Mouse (Mus musculus) limb, embryonic 14.5 days (tissue): ENCODE measurements around the gene Gm20388. TPM values are rescaled to one million over a fixed set of nuclear protein-coding genes. Genes with fewer than 3 reads are reported as not detected.

Source experiments
- ATAC-seq: fragments of 200-750 bp; cut with Nextera tagmentation; 2 replicates; pipeline ENCODE4 v1.8.0; 2017; ENCODE audit warnings: low read depth, moderate number of reproducible peaks, moderate TSS enrichment; ENCODE audit not compliant: low FRiP score
- DNase-seq: peaks from one replicate; pipeline ENCODE4 v3.0.0-alpha.2; 2015; ENCODE audit warnings: low spot score
- H3K27ac ChIP-seq: fragments of 300-500 bp; sonication (generic); replicated peaks from 2 replicates; pipeline ENCODE4 v1.5.1; 2014; ENCODE audit warnings: low read depth, mild to moderate bottlenecking, low read length, moderate library complexity, mixed read lengths
- H3K27me3 ChIP-seq: fragments of 300-500 bp; sonication (generic); 2 replicates; pipeline ENCODE4 v1.6.1; 2014; ENCODE audit warnings: low read length, mixed read lengths; ENCODE audit not compliant: control insufficient read depth, insufficient read depth
- H3K36me3 ChIP-seq: fragments of 300-500 bp; sonication (generic); 2 replicates; pipeline ENCODE4 v1.6.1; 2014; ENCODE audit warnings: mild to moderate bottlenecking, low read length, moderate library complexity, mixed read lengths; ENCODE audit not compliant: control insufficient read depth, insufficient read depth
- H3K4me1 ChIP-seq: fragments of 300-500 bp; sonication (generic); 2 replicates; pipeline ENCODE4 v1.6.1; 2014; ENCODE audit warnings: antibody characterized with exemption, low read length, mixed read lengths; ENCODE audit not compliant: control insufficient read depth, insufficient read depth
- H3K4me2 ChIP-seq: fragments of 300-500 bp; sonication (generic); replicated peaks from 2 replicates; pipeline ENCODE4 v1.6.1; 2014; ENCODE audit warnings: low read depth, mild to moderate bottlenecking, low read length, moderate library complexity; ENCODE audit not compliant: severe bottlenecking
- H3K4me3 ChIP-seq: fragments of 300-500 bp; sonication (generic); replicated peaks from 2 replicates; pipeline ENCODE4 v1.5.1; 2014; ENCODE audit warnings: low read length
- H3K9ac ChIP-seq: fragments of 300-500 bp; sonication (generic); 2 replicates; pipeline ENCODE4 v1.6.1; 2014; ENCODE audit warnings: mild to moderate bottlenecking, low read depth, low read length, moderate library complexity; ENCODE audit not compliant: severe bottlenecking
- H3K9me3 ChIP-seq: fragments of 300-500 bp; sonication (generic); 2 replicates; pipeline ENCODE4 v1.6.1; 2016; ENCODE audit warnings: low read length; ENCODE audit not compliant: control insufficient read depth
- POLR2A ChIP-seq: fragments of 200-500 bp; IDR thresholded peaks from 2 replicates; pipeline ENCODE4 v1.8.0; 2012; ENCODE audit warnings: inconsistent platforms, mild to moderate bottlenecking, moderate library complexity, borderline replicate concordance; ENCODE audit not compliant: insufficient read depth, insufficient read length; ENCODE audit errors: extremely low read depth
- WGBS: fragments of 180-500 bp; shearing (Covaris S2); extraction: QIAGEN DNeasy Blood & Tissue Kit; methylation state at CpG from one replicate; pipeline ENCODE4 v1.1.7; 2014; 5-methylcytosine and 5-hydroxymethylcytosine counted together
- polyA plus RNA-seq, 2 experiments: library from polyadenylated mRNA; depleted of rRNA in 1 of 2; stranded (reverse) in 1 of 2; unstranded in 1 of 2; fragments of >200 nt; fragmentation: Nextera tagmentation in 1 of 2; extraction: Ambion mirVana in 1 of 2; gene quantifications; 2 replicates each; pipeline versions ENCODE4 v1.2.1 to v1.2.3; 2012 to 2014

The Gm20388 gene
- polyA plus RNA-seq, 2 experiments = 1.9 to 49.9 TPM

- H3K36me3 ChIP-seq = no peaks in the 10 kb centered on the region
- H3K4me2 ChIP-seq = no peak overlapping the region
- WGBS = 15% methylated on average over 10 of the region's 10 CpGs
- ATAC-seq (no peak), DNase-seq (no peak)
- H3K9ac ChIP-seq = no peak overlapping the region
- TF ChIP-seq POLR2A = no peak
- no peak overlapping the region for H3K4me3 ChIP-seq
- H3K9me3 ChIP-seq = no peaks in the 10 kb centered on the region
- H3K4me1 ChIP-seq = peaks cover 19% of the 10 kb centered on the region
- H3K27me3 ChIP-seq = no peaks in the 10 kb centered on the region
- no peak overlapping the region for H3K27ac ChIP-seq
These were observed 1961.3 kb downstream of the Gm20388 start for GRCm38 (mm10) chr8:121871833-121872440.

DNA sequence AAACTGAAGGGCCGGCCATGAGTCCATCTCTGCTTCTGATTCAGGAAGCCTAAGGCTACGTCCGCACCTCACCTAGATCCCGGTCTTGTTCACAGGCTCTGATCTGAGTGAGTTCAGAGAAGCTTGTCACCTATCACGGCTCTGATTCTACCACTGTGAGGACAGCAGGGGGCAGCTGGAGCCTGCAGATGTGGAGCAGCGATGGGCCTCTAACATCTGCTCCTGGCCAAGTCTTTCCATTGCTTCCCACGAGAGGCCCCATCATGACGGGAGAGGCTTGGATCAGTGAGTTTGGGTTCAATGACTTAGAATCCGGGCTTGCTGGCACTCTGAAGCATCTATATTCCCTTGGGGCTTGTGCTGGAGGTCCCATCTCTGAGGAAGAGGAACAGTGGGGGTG is 1963.4 kb downstream of the Gm20388 start:
- no peak overlapping the region for H3K27ac ChIP-seq
- peaks cover 19% of the 10 kb centered on the region for H3K4me1 ChIP-seq
- DNase-seq (peak; percentile 73), ATAC-seq (no peak; the same call in 1 of the 2 replicates)
- WGBS = 52% methylated on average over 9 of the region's 9 CpGs
- no peaks in the 10 kb centered on the region for H3K9me3 ChIP-seq
- H3K27me3 ChIP-seq = no peaks in the 10 kb centered on the region
- H3K9ac ChIP-seq = no peak overlapping the region
- H3K4me2 ChIP-seq = no peak overlapping the region
- H3K36me3 ChIP-seq = no peaks in the 10 kb centered on the region
- TF ChIP-seq POLR2A = no peak
- no peak overlapping the region for H3K4me3 ChIP-seq

- Histone ChIP-seq H3K9ac (no peak overlapping the region), H3K9me3 (no peaks in the 10 kb centered on the region), H3K27me3 (no peaks in the 10 kb centered on the region), H3K4me2 (no peak overlapping the region), H3K4me1 (peaks cover 19% of the 10 kb centered on the region), H3K27ac (no peak overlapping the region), H3K36me3 (no peaks in the 10 kb centered on the region), H3K4me3 (no peak overlapping the region)
- DNase-seq (no peak), ATAC-seq (no peak)
- WGBS = 21% methylated on average over 3 of the region's 3 CpGs
- no peak for TF ChIP-seq POLR2A
These were observed 1964.4 kb downstream of the Gm20388 start for GRCm38 (mm10) chr8:121875045-121875444.

DNA sequence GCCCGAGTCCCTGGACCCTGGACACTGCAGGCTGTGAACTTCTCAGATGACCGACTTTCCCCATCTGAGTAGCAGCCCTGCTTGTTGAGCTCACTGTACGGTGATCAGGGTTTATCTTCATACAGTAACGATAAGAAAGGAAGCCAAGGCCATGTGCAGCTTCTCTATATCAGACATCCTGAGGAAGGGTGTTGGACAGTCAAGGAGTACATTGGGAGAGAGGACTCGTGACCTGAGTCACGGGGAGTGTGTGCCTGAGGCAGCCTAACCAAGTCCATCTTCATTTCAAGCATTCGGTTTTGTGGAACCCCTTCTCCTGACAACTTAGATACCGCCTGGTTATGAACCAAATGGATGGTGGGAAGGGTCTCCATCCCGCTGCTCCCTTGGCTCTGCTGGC is 1964.9 kb downstream of the Gm20388 start:
- no peak for TF ChIP-seq POLR2A
- Histone ChIP-seq H3K27ac (no peak overlapping the region), H3K4me1 (peaks cover 19% of the 10 kb centered on the region), H3K9me3 (no peaks in the 10 kb centered on the region), H3K4me3 (no peak overlapping the region), H3K36me3 (no peaks in the 10 kb centered on the region), H3K9ac (no peak overlapping the region), H3K4me2 (no peak overlapping the region), H3K27me3 (no peaks in the 10 kb centered on the region)
- 81% methylated on average over 9 of the region's 9 CpGs for WGBS
- ATAC-seq = no peak
- DNase-seq = no peak

- Histone ChIP-seq H3K9ac (no peak overlapping the region), H3K27ac (no peak overlapping the region), H3K4me1 (peaks cover 16% of the 10 kb centered on the region), H3K27me3 (no peaks in the 10 kb centered on the region), H3K4me2 (no peak overlapping the region), H3K36me3 (peaks cover 3% of the 10 kb centered on the region; the same call in 1 of the 2 replicates), H3K9me3 (no peaks in the 10 kb centered on the region), H3K4me3 (no peak overlapping the region)
- TF ChIP-seq POLR2A = no peak
- DNase-seq = no peak
- WGBS = 70% methylated on average over 5 of the region's 5 CpGs
- no peak for ATAC-seq
These were observed 1966.6 kb downstream of the Gm20388 start for GRCm38 (mm10) chr8:121877212-121877611.

- Histone ChIP-seq H3K4me1 (peaks cover 14% of the 10 kb centered on the region), H3K27me3 (no peaks in the 10 kb centered on the region), H3K9ac (no peak overlapping the region), H3K4me2 (no peak overlapping the region), H3K36me3 (peaks cover 10% of the 10 kb centered on the region), H3K9me3 (no peaks in the 10 kb centered on the region), H3K27ac (no peak overlapping the region), H3K4me3 (no peak overlapping the region)
- DNase-seq (no peak), ATAC-seq (no peak)
- no peak for TF ChIP-seq POLR2A
- 86% methylated on average over 7 of the region's 7 CpGs for WGBS
These were observed 1967.3 kb downstream of the Gm20388 start for GRCm38 (mm10) chr8:121877828-121878480.
